Mouse (Mus musculus) kidney, postnatal 36 days (tissue): ENCODE data around the gene P2rx7.

Experiments used
- DNase-seq, 2 experiments: peaks; one replicate each; pipeline ENCODE4 v3.0.0; 2021 to 2022; ENCODE audit warnings: mixed read lengths in 2 of 2

The P2rx7 gene

GRCm38 (mm10) chr5:122643701-122644100 lies at the start of gene P2rx7:
P2rx7 (plus strand) TSS chr5:122643911.
- DNase-seq, result peak; percentile 63 to 74

GRCm38 (mm10) chr5:122595470-122595869 lies 48.2 kb upstream of the P2rx7 start:
- DNase-seq, result no peak

- DNase-seq, result peak in 1 of 2 experiments; percentile 20
Measured at GRCm38 (mm10) chr5:122602233-122602632, 41.5 kb upstream of the P2rx7 start.

GRCm38 (mm10) chr5:122604894-122605293 lies 38.8 kb upstream of the P2rx7 start:
- DNase-seq, result no peak

GRCm38 (mm10) chr5:122611651-122612050 lies 32.1 kb upstream of the P2rx7 start:
- DNase-seq, result no peak

- peak; percentile 94 to 98 for DNase-seq
Measured at GRCm38 (mm10) chr5:122613908-122614732, 29.6 kb upstream of the P2rx7 start, which contains the start of gene Ift81. Ift81 (minus strand) TSS chr5:122614518.

DNA sequence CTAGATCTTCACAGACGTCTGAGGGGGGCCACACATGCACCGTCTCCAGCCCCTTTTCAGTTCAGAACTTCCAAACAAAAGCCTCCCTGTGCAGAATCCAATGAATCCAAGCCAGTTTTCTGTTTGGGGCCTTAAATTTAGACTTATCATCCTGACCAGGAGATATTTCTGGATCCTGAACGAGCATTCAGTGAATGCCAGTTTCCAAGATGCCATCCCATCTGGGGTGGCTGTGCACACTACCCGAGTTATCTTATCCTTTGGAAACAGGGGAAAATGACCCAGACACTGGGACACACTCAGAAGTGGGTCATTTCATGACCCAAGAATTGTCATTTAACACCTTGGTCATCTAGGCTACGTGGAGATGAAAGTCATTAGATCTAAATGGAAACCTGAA lies 26.0 kb upstream of the P2rx7 start:
- no peak for DNase-seq

DNA sequence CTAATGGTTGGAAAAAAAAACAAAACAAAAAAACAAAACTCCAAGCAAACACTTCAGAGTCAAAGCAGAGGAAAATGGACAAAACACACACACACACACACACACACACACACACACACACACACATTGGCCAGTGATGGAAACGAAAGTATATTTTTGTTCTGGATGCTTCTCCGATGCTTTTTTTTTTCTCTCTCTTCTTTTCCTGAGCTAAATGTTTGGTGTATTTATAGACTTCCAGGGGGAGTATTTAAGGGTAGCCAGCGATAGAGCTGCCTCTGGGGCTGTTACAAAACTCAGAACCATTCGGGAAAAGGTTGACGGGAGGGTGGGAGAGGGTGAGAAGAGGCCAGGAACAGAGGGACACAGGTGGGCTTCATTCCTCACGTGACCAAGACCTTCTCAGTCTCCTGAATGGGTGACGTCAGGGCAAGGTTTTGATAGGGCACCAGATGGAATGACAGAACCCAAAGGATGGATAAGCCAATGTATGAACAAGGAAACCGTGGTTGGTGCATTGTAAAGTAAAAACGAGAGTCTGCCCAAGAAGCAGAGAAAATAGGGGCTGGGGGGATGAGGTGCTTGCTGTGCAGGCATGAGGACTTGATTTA lies 23.9 kb upstream of the P2rx7 start:
- no peak for DNase-seq

- DNase-seq, result peak; percentile 34 to 49
Measured at GRCm38 (mm10) chr5:122621376-122621886, 22.3 kb upstream of the P2rx7 start.

- peak; percentile 28 to 35 for DNase-seq
Measured at GRCm38 (mm10) chr5:122622526-122622925, 21.2 kb upstream of the P2rx7 start.

DNA sequence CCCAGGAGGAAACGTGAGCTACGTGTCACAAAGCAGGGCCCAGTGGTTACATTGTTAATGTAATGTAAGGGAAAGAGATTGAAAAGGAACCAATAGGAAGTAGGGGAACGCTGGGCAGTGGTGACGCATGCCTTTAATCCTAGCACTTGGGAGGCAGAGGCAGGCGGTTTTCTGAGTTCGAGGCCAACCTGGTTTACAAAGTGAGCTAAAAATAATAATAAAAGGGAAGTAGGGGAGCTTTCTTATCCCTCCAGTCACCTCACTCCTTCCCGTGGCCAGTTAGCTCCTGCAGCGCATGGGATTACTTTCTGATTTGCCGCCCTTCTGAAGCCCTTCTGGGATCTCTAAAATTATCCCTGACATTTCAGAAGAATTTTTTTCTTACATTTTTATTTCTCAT lies 19.9 kb upstream of the P2rx7 start:
- no peak for DNase-seq

GRCm38 (mm10) chr5:122624952-122625479 lies 18.7 kb upstream of the P2rx7 start:
- DNase-seq, result no peak

DNA sequence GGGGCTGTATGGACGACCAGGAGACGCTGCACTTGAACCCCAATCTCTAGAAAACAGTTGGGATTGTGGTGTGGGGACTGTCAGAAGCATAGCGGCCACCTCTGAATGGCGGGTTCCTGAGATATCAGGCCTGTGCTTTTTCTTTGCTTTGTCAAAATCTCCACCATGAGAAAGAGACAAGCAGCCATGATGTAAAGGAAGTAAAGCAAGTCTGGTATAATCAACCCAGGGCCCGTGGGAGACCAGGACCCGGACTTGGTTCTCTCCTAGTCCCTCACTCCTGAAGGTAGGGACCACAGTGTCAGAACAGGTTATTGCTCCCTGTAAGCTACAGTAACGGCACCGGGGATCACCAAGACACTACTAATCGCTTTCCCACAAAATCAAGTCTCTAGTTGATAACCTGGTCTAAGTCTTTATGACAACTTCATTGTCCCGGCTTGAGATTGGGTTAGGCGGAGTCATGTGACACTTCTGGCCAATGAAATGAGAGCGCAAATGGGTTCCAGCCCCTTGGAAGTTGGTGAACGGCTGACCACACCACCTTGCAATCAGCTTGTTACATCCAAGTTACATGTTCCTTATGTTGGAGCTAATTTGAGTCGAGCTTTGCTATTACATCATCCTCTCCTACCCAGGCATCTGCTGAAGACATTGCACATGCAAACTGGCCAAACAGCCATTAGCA lies 18.0 kb upstream of the P2rx7 start:
- DNase-seq, result no peak

- peak; percentile 89 to 97 for DNase-seq
Measured at GRCm38 (mm10) chr5:122627243-122627642, 16.5 kb upstream of the P2rx7 start.

DNA sequence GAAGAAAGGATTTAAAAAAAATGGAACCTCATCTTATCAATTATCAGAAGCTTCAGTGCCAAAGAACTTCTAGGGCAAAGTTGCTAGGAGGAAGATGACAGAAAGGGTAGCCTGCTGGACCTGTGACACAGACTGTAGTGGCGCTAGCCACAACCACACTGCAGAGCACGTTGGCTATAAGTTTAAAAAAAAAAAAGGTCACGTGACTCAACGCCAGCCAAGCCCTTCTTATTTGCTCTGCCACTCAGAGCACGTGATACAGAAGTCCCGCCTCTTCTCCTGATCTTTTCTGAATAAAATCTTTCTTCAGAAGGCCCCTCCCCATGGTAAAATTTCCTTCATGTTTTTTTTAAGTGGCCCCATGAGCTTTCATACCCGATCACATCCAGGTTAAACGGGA lies 8.5 kb upstream of the P2rx7 start:
- DNase-seq, result no peak

- peak; percentile 26 to 28 for DNase-seq
Measured at GRCm38 (mm10) chr5:122636308-122636707, 7.4 kb upstream of the P2rx7 start.

DNA sequence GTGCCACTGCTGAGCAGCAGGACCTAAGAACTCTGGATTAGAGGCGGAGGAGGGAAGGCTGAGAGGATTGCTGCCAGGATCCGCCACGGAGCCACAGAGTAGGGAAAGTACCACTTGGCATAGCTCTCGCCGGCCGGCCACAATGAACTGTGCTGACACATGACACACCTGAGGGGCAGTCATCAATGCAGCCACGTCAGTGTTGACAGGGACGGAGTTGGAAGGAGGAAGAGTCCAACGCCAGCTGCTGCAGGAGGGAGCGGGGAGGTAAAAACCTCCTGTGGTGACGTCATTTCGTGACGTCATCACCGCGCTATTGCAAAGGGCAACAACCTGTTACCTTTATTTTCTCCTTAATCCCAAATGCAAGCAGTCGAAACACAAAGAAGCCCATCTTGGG lies 6.8 kb upstream of the P2rx7 start:
- peak in 1 of 2 experiments; percentile 19 for DNase-seq

DNA sequence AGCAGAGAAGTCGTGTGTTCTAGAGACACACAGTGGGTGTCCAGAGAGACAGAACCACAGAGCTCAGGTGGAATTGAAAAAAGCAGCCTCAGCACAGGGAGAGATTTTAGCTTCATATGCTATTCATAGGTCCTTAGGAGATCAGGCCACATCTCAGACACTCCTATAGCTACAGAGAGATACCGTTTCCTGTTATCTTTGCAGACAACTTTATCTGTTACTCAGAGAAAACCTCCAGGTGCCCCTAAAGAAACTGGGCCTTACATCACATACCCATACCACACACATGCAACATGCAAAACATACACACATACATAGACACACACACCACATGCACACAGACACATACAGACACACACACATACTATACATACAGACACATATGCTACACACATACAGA lies 5.4 kb upstream of the P2rx7 start:
- DNase-seq, result no peak

DNA sequence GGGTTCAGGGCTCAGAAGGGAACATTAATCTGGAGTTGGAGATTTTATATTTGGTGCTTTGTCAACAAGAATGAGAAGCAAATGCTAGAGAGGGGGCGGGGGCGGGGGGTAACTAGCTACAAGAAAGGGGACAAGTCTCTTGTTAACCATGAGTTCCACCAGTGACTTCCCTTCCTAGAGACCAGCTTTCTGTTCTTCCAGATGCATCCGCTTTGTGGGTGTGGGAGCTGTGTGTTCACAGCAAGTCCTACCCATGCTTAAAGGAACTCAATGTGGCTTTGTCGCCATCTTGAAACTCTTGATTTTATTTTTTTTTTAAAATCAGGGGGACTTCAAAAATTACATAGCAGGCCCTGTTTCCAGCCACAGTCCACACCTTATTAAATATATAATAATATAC lies 4.2 kb upstream of the P2rx7 start:
- DNase-seq, result no peak

DNA sequence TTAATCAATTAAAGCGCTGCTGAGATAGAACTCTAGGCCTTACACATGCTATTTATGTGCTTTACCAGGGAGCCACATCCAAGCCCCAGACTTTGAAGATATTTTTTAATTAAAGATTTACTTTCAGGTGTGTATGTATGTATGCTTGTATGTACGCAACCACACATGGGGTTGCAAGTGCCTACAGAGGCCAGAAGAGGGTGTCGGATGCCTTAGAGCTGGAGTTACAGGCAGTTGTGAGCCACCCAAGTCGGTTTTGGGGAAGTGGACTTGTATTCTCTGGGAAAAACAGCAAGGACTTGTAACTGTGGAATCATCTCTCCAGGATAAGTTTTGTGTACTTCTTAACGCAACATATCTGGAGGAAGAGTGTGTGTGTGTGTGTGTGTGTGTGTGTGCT lies 3.7 kb upstream of the P2rx7 start:
- no peak for DNase-seq

GRCm38 (mm10) chr5:122644111-122644607 lies 448 bp downstream of the P2rx7 start:
- peak; percentile 24 to 49 for DNase-seq

- DNase-seq, result no peak
Measured at GRCm38 (mm10) chr5:122645290-122645689, 1.6 kb downstream of the P2rx7 start.

DNA sequence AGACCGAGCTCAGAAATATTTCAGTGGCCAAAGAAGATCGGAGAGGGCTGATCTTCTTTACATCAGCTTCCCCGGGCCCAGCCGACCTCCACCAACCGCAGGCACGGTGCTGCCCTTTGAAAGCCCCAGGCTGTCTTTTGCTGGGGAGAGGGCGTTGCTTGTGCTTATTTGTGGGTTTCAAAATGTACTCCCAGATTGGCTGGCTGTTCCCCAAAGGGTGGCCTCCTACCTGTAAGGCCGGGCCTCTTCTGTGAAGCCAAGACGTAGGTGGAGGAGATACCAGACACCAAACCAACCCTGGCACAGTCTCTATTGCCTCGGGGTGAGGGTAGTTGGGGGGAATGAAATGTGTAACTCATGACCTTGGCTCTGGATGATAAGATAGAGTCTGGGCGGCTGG lies 2.3 kb downstream of the P2rx7 start:
- DNase-seq, result no peak
